ENCODE assay signal across 11 mouse cellular contexts in genomic region chr6:144339006-144339405, GRCm38 (mm10).
DNase-seq lines count a peak whose midpoint lies in the region; ATAC-seq and TF ChIP-seq lines count a peak whose summit lies in the region.
"Had no signal": no experiment of that assay in that cellular context is flagged by ENCODE, and none has a peak within 500 bp of the region (broad histone marks: within the 10 kb centered on the region; RNA-seq: fewer than 3 reads in every experiment).

No protein-coding gene starts in this region.

- H3K4me2 ChIP-seq in kidney, embryonic 16.5 days (replicated peaks; ENCODE audit: low read depth, low read length): no peak overlapping the region
- H3K4me2 ChIP-seq: embryonic facial prominence, embryonic 15.5 days; midbrain, embryonic 12.5 days had no signal

- H3K9ac ChIP-seq in kidney, embryonic 16.5 days (replicated peaks; ENCODE audit: low read length): no peak overlapping the region
- H3K9ac ChIP-seq: embryonic facial prominence, embryonic 15.5 days; midbrain, embryonic 12.5 days had no signal

- DNase-seq in cerebellum, adult 2 months: peak in 1 of 2 experiments; percentile 8
- DNase-seq in cerebellum, adult 9-11 months: no peak
- DNase-seq in kidney, postnatal 10 days: peak; percentile 30
- peak; percentile 5 for DNase-seq in lung, postnatal 25 days (ENCODE audit: low spot score)

- no peaks in the 10 kb centered on the region for H3K36me3 ChIP-seq in kidney, embryonic 16.5 days (ENCODE audit: insufficient read depth, low read length)
- H3K36me3 ChIP-seq: embryonic facial prominence, embryonic 15.5 days; heart, embryonic 10.5 days; midbrain, embryonic 12.5 days had no signal

- no peak overlapping the region for H3K27ac ChIP-seq in cerebellum, adult 2 months (ENCODE audit: insufficient read depth, low read length)
- no peak overlapping the region for H3K27ac ChIP-seq in kidney, embryonic 16.5 days (ENCODE audit: low read length)
- no peak overlapping the region for H3K27ac ChIP-seq in cortical plate, adult 2 months (ENCODE audit: insufficient read depth, low read length)
- H3K27ac ChIP-seq: embryonic facial prominence, embryonic 15.5 days; heart, embryonic 10.5 days; midbrain, embryonic 12.5 days had no signal

- H3K4me3 ChIP-seq in cerebellum, adult 2 months (replicated peaks; ENCODE audit: insufficient read depth, low read depth, low read length): no peak overlapping the region
- H3K4me3 ChIP-seq in kidney, embryonic 16.5 days (ENCODE audit: low read length): no peak overlapping the region
- no peak overlapping the region for H3K4me3 ChIP-seq in cortical plate, adult 2 months (ENCODE audit: insufficient read depth, low read length)
- H3K4me3 ChIP-seq: embryonic facial prominence, embryonic 15.5 days; heart, embryonic 10.5 days; midbrain, embryonic 12.5 days had no signal

- H3K9me3 ChIP-seq in kidney, embryonic 16.5 days (ENCODE audit: low read length): peaks cover 5% of the 10 kb centered on the region; the same call in 1 of the 2 replicates
- H3K9me3 ChIP-seq: embryonic facial prominence, embryonic 15.5 days; heart, embryonic 10.5 days had no signal

- H3K4me1 ChIP-seq in cerebellum, adult 2 months (ENCODE audit: control insufficient read depth, insufficient read depth, low read length): 0 out of 2 replicates have a peak, but pooled peaks cover 2% of the 10 kb centered on the region
- no peaks in the 10 kb centered on the region for H3K4me1 ChIP-seq in kidney, embryonic 16.5 days (ENCODE audit: insufficient read depth, low read length)
- H3K4me1 ChIP-seq in cortical plate, adult 2 months (ENCODE audit: control insufficient read depth, insufficient read depth, low read length): no peaks in the 10 kb centered on the region
- H3K4me1 ChIP-seq: embryonic facial prominence, embryonic 15.5 days had no signal

- H3K27me3 ChIP-seq in cerebellum, adult 2 months (ENCODE audit: control insufficient read depth, insufficient read depth, low read length): no peaks in the 10 kb centered on the region
- H3K27me3 ChIP-seq in kidney, embryonic 16.5 days (ENCODE audit: insufficient read depth, low read length): no peaks in the 10 kb centered on the region
- H3K27me3 ChIP-seq: embryonic facial prominence, embryonic 15.5 days had no signal

- WGBS in cerebellum, adult 2 months: 72% methylated on average over 13 of the region's 13 CpGs
- 69% methylated on average over 13 of the region's 13 CpGs for WGBS in kidney, embryonic 16.5 days

- no peak for ATAC-seq in kidney, embryonic 16.5 days (ENCODE audit: low FRiP score, low TSS enrichment)
- ATAC-seq in megakaryocyte-erythroid progenitor cell, adult 5-6 weeks (replicated peaks; ENCODE audit: low FRiP score, low TSS enrichment, poor library complexity, severe bottlenecking): no peak
- no peak for ATAC-seq in activated CD4-positive, CD25-positive, alpha-beta regulatory T cell, adult 4 months

- no peak for TF ChIP-seq POLR2A in cerebellum, adult 2 months (IDR thresholded peaks at IDR 0.05; ENCODE audit: borderline replicate concordance, insufficient read depth, low read length)
- no peak for TF ChIP-seq POLR2A in cortical plate, adult 2 months (IDR thresholded peaks at IDR 0.05; ENCODE audit: extremely low read depth, insufficient read depth, low read length)

- TF ChIP-seq CTCF in cerebellum, adult 2 months (IDR thresholded peaks at IDR 0.05; ENCODE audit: borderline replicate concordance, insufficient read depth, low read depth, low read length): peak; percentile 45
- peak; percentile 66 for TF ChIP-seq CTCF in cortical plate, adult 2 months (IDR thresholded peaks at IDR 0.05; ENCODE audit: extremely low read depth, insufficient read depth, low read length)
